Mouse (Mus musculus) heart, embryonic 14.5 days (tissue): Measurements from ENCODE around the gene Thnsl2. TPM values are rescaled to one million over a fixed set of nuclear protein-coding genes. Genes with fewer than 3 reads are reported as not detected.

Source experiments
- ATAC-seq: fragments of 200-750 bp; cut with Nextera tagmentation; 2 replicates; pipeline ENCODE4 v1.8.0; 2017; ENCODE audit warnings: low read depth, moderate TSS enrichment; ENCODE audit not compliant: insufficient number of reproducible peaks, insufficient read depth, low FRiP score
- H3K27ac ChIP-seq, 2 experiments: fragments of 200-500 bp in 1 of 2; fragments of 300-500 bp in 1 of 2; sonication (generic) in 1 of 2; replicated peaks in 1 of 2; 2 replicates each; pipeline ENCODE4 v1.5.1; 2012 to 2014; ENCODE audit warnings: low read depth in 2 of 2, low read length in 2 of 2, control low read depth in 1 of 2, mild to moderate bottlenecking in 1 of 2, mixed read lengths in 1 of 2; ENCODE audit not compliant: control insufficient read depth in 1 of 2, insufficient read depth in 1 of 2
- H3K27me3 ChIP-seq: fragments of 300-500 bp; sonication (generic); 2 replicates; pipeline ENCODE4 v1.6.1; 2014; ENCODE audit warnings: mild to moderate bottlenecking, low read length, control low read depth; ENCODE audit not compliant: control insufficient read depth, insufficient read depth
- H3K36me3 ChIP-seq: fragments of 300-500 bp; sonication (generic); 2 replicates; pipeline ENCODE4 v1.6.1; 2014; ENCODE audit warnings: mild to moderate bottlenecking, control low read depth, low read length, mixed read lengths; ENCODE audit not compliant: control insufficient read depth, insufficient read depth
- H3K4me1 ChIP-seq, 2 experiments: fragments of 200-500 bp in 1 of 2; fragments of 300-500 bp in 1 of 2; sonication (generic) in 1 of 2; 2 replicates each; pipeline ENCODE4 v1.6.1; 2012 to 2014; ENCODE audit warnings: low read length in 2 of 2, control low read depth in 1 of 2, mixed read lengths in 1 of 2; ENCODE audit not compliant: control insufficient read depth in 2 of 2, insufficient read depth in 2 of 2
- H3K4me2 ChIP-seq: fragments of 300-500 bp; sonication (generic); 2 replicates; pipeline ENCODE4 v1.6.1; 2014; ENCODE audit warnings: mild to moderate bottlenecking, low read length
- H3K4me3 ChIP-seq, 2 experiments: fragments of 200-500 bp in 1 of 2; fragments of 300-500 bp in 1 of 2; sonication (generic) in 1 of 2; 2 replicates each; pipeline ENCODE4 v1.5.1; 2012 to 2014; ENCODE audit warnings: low read length in 2 of 2, mild to moderate bottlenecking in 2 of 2, control low read depth in 1 of 2, low read depth in 1 of 2, moderate library complexity in 1 of 2; ENCODE audit not compliant: control insufficient read depth in 1 of 2, insufficient read depth in 1 of 2
- H3K9ac ChIP-seq: fragments of 300-500 bp; sonication (generic); 2 replicates; pipeline ENCODE4 v1.6.1; 2014; ENCODE audit warnings: mild to moderate bottlenecking, low read length
- H3K9me3 ChIP-seq: fragments of 300-500 bp; sonication (generic); 2 replicates; pipeline ENCODE4 v1.6.1; 2016; ENCODE audit warnings: low read length, control low read depth; ENCODE audit not compliant: control insufficient read depth
- WGBS: fragments of 180-500 bp; shearing (Covaris S2); extraction: QIAGEN DNeasy Blood & Tissue Kit; methylation state at CpG from one replicate; pipeline ENCODE4 v1.1.7; 2014; 5-methylcytosine and 5-hydroxymethylcytosine counted together
- polyA plus RNA-seq: library from polyadenylated mRNA; unstranded; fragments of >200 nt; fragmentation: Nextera tagmentation; extraction: Ambion mirVana; gene quantifications from 2 replicates; pipeline ENCODE4 v1.2.1, GENCODE M21; 2014

Gene Thnsl2
- polyA plus RNA-seq, 1 experiment from 2014 or later: 6.0 TPM

GRCm38 (mm10) chr6:71106170-71106945, 37.9 kb downstream of the Thnsl2 start:
- Histone ChIP-seq H3K36me3 (no peaks in the 10 kb centered on the region), H3K4me2 (peak overlapping the region; percentile 30; the same call in 1 of the 2 replicates), H3K4me3 (peak overlapping the region in 1 of 2 experiments; percentile 1; a peak in 1 of 4 replicates), H3K4me1 (no peaks in the 10 kb centered on the region; a peak in 1 of 4 replicates), H3K27me3 (no peaks in the 10 kb centered on the region), H3K9me3 (no peaks in the 10 kb centered on the region), H3K27ac (peak overlapping the region; percentile 41 to 47), H3K9ac (no peak overlapping the region)
- WGBS: 53% methylated on average over 19 of the region's 19 CpGs
- peak; percentile 66; the same call in 1 of the 2 replicates for ATAC-seq

- Histone ChIP-seq H3K36me3 (no peaks in the 10 kb centered on the region), H3K4me3 (no peak overlapping the region), H3K27ac (no peak overlapping the region), H3K4me2 (no peak overlapping the region), H3K9me3 (no peaks in the 10 kb centered on the region), H3K27me3 (no peaks in the 10 kb centered on the region), H3K9ac (no peak overlapping the region), H3K4me1 (no peaks in the 10 kb centered on the region)
- no peak for ATAC-seq
- 80% methylated on average over 3 of the region's 3 CpGs for WGBS
Measured at GRCm38 (mm10) chr6:71096126-71096525, 48.1 kb downstream of the Thnsl2 start.

GRCm38 (mm10) chr6:71094693-71095092, 49.5 kb downstream of the Thnsl2 start:
- no peaks in the 10 kb centered on the region for H3K36me3 ChIP-seq
- H3K27me3 ChIP-seq: no peaks in the 10 kb centered on the region
- no peaks in the 10 kb centered on the region for H3K4me1 ChIP-seq
- no peak overlapping the region for H3K9ac ChIP-seq
- H3K4me2 ChIP-seq: no peak overlapping the region
- no peak for ATAC-seq
- H3K9me3 ChIP-seq: no peaks in the 10 kb centered on the region
- no peak overlapping the region for H3K4me3 ChIP-seq
- H3K27ac ChIP-seq: no peak overlapping the region
- WGBS: 68% methylated on average over 5 of the region's 5 CpGs

GRCm38 (mm10) chr6:71093686-71094085, 50.6 kb downstream of the Thnsl2 start:
- WGBS: 83% methylated on average over 6 of the region's 6 CpGs
- Histone ChIP-seq H3K9ac (no peak overlapping the region), H3K27ac (no peak overlapping the region), H3K36me3 (no peaks in the 10 kb centered on the region), H3K4me1 (no peaks in the 10 kb centered on the region), H3K9me3 (no peaks in the 10 kb centered on the region), H3K4me2 (no peak overlapping the region), H3K27me3 (no peaks in the 10 kb centered on the region), H3K4me3 (no peak overlapping the region)
- no peak for ATAC-seq

GRCm38 (mm10) chr6:71090475-71090874, 53.8 kb downstream of the Thnsl2 start:
- Histone ChIP-seq H3K4me1 (no peaks in the 10 kb centered on the region), H3K27ac (no peak overlapping the region), H3K9me3 (peaks cover 7% of the 10 kb centered on the region), H3K27me3 (no peaks in the 10 kb centered on the region), H3K4me2 (no peak overlapping the region), H3K36me3 (no peaks in the 10 kb centered on the region), H3K9ac (no peak overlapping the region), H3K4me3 (no peak overlapping the region)
- 78% methylated on average over 5 of the region's 5 CpGs for WGBS
- ATAC-seq: no peak

GRCm38 (mm10) chr6:71089735-71090134, 54.5 kb downstream of the Thnsl2 start:
- Histone ChIP-seq H3K36me3 (no peaks in the 10 kb centered on the region), H3K27me3 (no peaks in the 10 kb centered on the region), H3K4me1 (no peaks in the 10 kb centered on the region), H3K4me2 (no peak overlapping the region), H3K4me3 (no peak overlapping the region), H3K27ac (no peak overlapping the region), H3K9ac (no peak overlapping the region), H3K9me3 (peaks cover 7% of the 10 kb centered on the region)
- no peak for ATAC-seq
- 76% methylated on average over 4 of the region's 4 CpGs for WGBS

GRCm38 (mm10) chr6:71088992-71089391, 55.2 kb downstream of the Thnsl2 start:
- Histone ChIP-seq H3K36me3 (no peaks in the 10 kb centered on the region), H3K27me3 (no peaks in the 10 kb centered on the region), H3K4me1 (no peaks in the 10 kb centered on the region), H3K9me3 (peaks cover 7% of the 10 kb centered on the region), H3K4me3 (no peak overlapping the region), H3K27ac (peak overlapping the region; percentile 4 to 33; a peak in 1 of 4 replicates), H3K9ac (no peak overlapping the region), H3K4me2 (no peak overlapping the region)
- ATAC-seq: no peak
- 62% methylated on average over 4 of the region's 4 CpGs for WGBS

- H3K4me2 ChIP-seq: no peak overlapping the region
- no peaks in the 10 kb centered on the region for H3K27me3 ChIP-seq
- H3K27ac ChIP-seq: no peak overlapping the region
- WGBS: 78% methylated on average over 7 of the region's 7 CpGs
- peaks cover 7% of the 10 kb centered on the region for H3K9me3 ChIP-seq
- no peaks in the 10 kb centered on the region for H3K4me1 ChIP-seq
- H3K9ac ChIP-seq: no peak overlapping the region
- no peak overlapping the region for H3K4me3 ChIP-seq
- no peaks in the 10 kb centered on the region for H3K36me3 ChIP-seq
- ATAC-seq: no peak
Measured at GRCm38 (mm10) chr6:71083441-71083840, 60.8 kb downstream of the Thnsl2 start.
